Mouse (Mus musculus): Measurements from ENCODE around the gene Adam15. TPM values are rescaled to one million over a fixed set of nuclear protein-coding genes. Genes with fewer than 3 reads are reported as not detected.

The Adam15 gene
- total RNA-seq, 2 experiments from 2014 or later = 102 to 105 TPM

GRCm38 (mm10) chr3:89355512-89355902 is 5.7 kb upstream of the Adam15 start:
- peak in 1 of 2 experiments; percentile 8 for DNase-seq (ENCODE audit: low spot score in 2 of 2)

GRCm38 (mm10) chr3:89354816-89355511 is 5.2 kb upstream of the Adam15 start:
- DNase-seq (ENCODE audit: low spot score in 2 of 2) = peak; percentile 89 to 90

GRCm38 (mm10) chr3:89351271-89351670 is 1.5 kb upstream of the Adam15 start:
- DNase-seq (ENCODE audit: low spot score in 2 of 2) = no peak

- DNase-seq (ENCODE audit: low spot score in 2 of 2) = peak in 1 of 2 experiments; percentile 50
These were observed 606 bp downstream of the Adam15 start for GRCm38 (mm10) chr3:89348911-89349868.

- no peak for DNase-seq (ENCODE audit: low spot score in 2 of 2)
These were observed 1.9 kb downstream of the Adam15 start for GRCm38 (mm10) chr3:89347916-89348315.

- peak in 1 of 2 experiments; percentile 14 for DNase-seq (ENCODE audit: low spot score in 2 of 2)
These were observed 2.8 kb downstream of the Adam15 start for GRCm38 (mm10) chr3:89346815-89347540.

GRCm38 (mm10) chr3:89343279-89343678 is 6.5 kb downstream of the Adam15 start:
- peak in 1 of 2 experiments; percentile 24 for DNase-seq (ENCODE audit: low spot score in 2 of 2)

GRCm38 (mm10) chr3:89341794-89342193 is 8.0 kb downstream of the Adam15 start:
- DNase-seq (ENCODE audit: low spot score in 2 of 2) = peak in 1 of 2 experiments; percentile 16

GRCm38 (mm10) chr3:89340465-89340864 is 9.3 kb downstream of the Adam15 start:
- peak; percentile 91 to 92 for DNase-seq (ENCODE audit: low spot score in 2 of 2)

GRCm38 (mm10) chr3:89339416-89339815 is 10.4 kb downstream of the Adam15 start:
- DNase-seq (ENCODE audit: low spot score in 2 of 2) = peak; percentile 80 to 81

GRCm38 (mm10) chr3:89337721-89338578 is 11.8 kb downstream of the Adam15 start, which contains the start of gene Efna4:
Gene Efna4, minus strand, starts transcription at chr3:89338028.
- DNase-seq (ENCODE audit: low spot score in 2 of 2) = peak in 1 of 2 experiments; percentile 55

- peak in 1 of 2 experiments; percentile 51 for DNase-seq (ENCODE audit: low spot score in 2 of 2)
These were observed 12.6 kb downstream of the Adam15 start for GRCm38 (mm10) chr3:89337062-89337720.

GRCm38 (mm10) chr3:89336529-89336928 is 13.3 kb downstream of the Adam15 start:
- DNase-seq (ENCODE audit: low spot score in 2 of 2) = no peak

- DNase-seq (ENCODE audit: low spot score in 2 of 2) = no peak
These were observed 16.7 kb downstream of the Adam15 start for GRCm38 (mm10) chr3:89333053-89333452.

- no peak for DNase-seq (ENCODE audit: low spot score in 2 of 2)
These were observed 17.3 kb downstream of the Adam15 start for GRCm38 (mm10) chr3:89332476-89332875.

- DNase-seq (ENCODE audit: low spot score in 2 of 2) = no peak
These were observed 17.8 kb downstream of the Adam15 start for GRCm38 (mm10) chr3:89332013-89332412.

GRCm38 (mm10) chr3:89331561-89331960 is 18.2 kb downstream of the Adam15 start:
- DNase-seq (ENCODE audit: low spot score in 2 of 2) = peak in 1 of 2 experiments; percentile 12

GRCm38 (mm10) chr3:89330948-89331347 is 18.8 kb downstream of the Adam15 start:
- DNase-seq (ENCODE audit: low spot score in 2 of 2) = peak in 1 of 2 experiments; percentile 18

GRCm38 (mm10) chr3:89330346-89330745 is 19.4 kb downstream of the Adam15 start:
- DNase-seq (ENCODE audit: low spot score in 2 of 2) = peak in 1 of 2 experiments; percentile 9

GRCm38 (mm10) chr3:89328623-89329022 is 21.2 kb downstream of the Adam15 start:
- no peak for DNase-seq (ENCODE audit: low spot score in 2 of 2)

Measured in layer of hippocampus, postnatal 10 days (tissue).